Mouse (Mus musculus) G1E (cell line): Measurements from ENCODE around the gene Sulf2. TPM values are rescaled to one million over a fixed set of nuclear protein-coding genes. Genes with fewer than 3 reads are reported as not detected.

Experiments
- ATAC-seq: 2 replicates; pipeline ENCODE4 v1.8.0; 2016; ENCODE audit warnings: mild to moderate bottlenecking; ENCODE audit not compliant: insufficient number of reproducible peaks, poor library complexity, low FRiP score, severe bottlenecking; ENCODE audit errors: extremely low read depth
- DNase-seq: peaks from one replicate; pipeline ENCODE4 v3.0.0; 2012; ENCODE audit warnings: low spot score
- H3K27me3 ChIP-seq: 2 replicates; pipeline ENCODE4 v1.6.1; 2012; ENCODE audit warnings: mild to moderate bottlenecking, low read length, inconsistent platforms; ENCODE audit not compliant: insufficient read depth
- H3K36me3 ChIP-seq: replicated peaks from 2 replicates; pipeline ENCODE3; 2012; ENCODE audit warnings: mild to moderate bottlenecking, inconsistent platforms
- H3K4me1 ChIP-seq: 2 replicates; pipeline ENCODE4 v1.6.1; 2012; ENCODE audit warnings: low read depth, low read length, inconsistent platforms, mixed read lengths; ENCODE audit not compliant: insufficient read depth
- H3K4me3 ChIP-seq: 2 replicates; pipeline ENCODE4 v1.5.1; 2012; ENCODE audit warnings: low read depth, mild to moderate bottlenecking, inconsistent platforms, low read length, moderate library complexity, mixed read lengths
- H3K9me3 ChIP-seq: replicated peaks from 2 replicates; pipeline ENCODE4 v1.6.1; 2012; ENCODE audit warnings: inconsistent platforms
- CTCF ChIP-seq: IDR thresholded peaks from 2 replicates; pipeline ENCODE4 v1.5.1; 2012; ENCODE audit warnings: low read depth, low read length, inconsistent platforms, mixed read lengths
- GATA1 ChIP-seq: IDR thresholded peaks from 2 replicates; pipeline ENCODE4 v1.6.1; 2012; ENCODE audit warnings: borderline replicate concordance, low read length, inconsistent platforms, mixed read lengths
- GATA2 ChIP-seq: IDR thresholded peaks from 2 replicates; pipeline ENCODE4 v1.6.1; 2012; ENCODE audit warnings: low read depth, low read length, inconsistent platforms, borderline replicate concordance
- POLR2AphosphoS5 ChIP-seq: IDR thresholded peaks from 2 replicates; pipeline ENCODE4 v1.6.1; 2012; ENCODE audit warnings: low read depth, low read length, inconsistent platforms; ENCODE audit not compliant: insufficient replicate concordance
- TAL1 ChIP-seq: conservative IDR thresholded peaks from 2 replicates; pipeline ENCODE4 v1.6.1; 2012; ENCODE audit warnings: low read depth, low read length, inconsistent platforms, mixed read lengths
- polyA plus RNA-seq: library from polyadenylated mRNA; stranded (reverse); fragments of >175 nt; gene quantifications from 2 replicates; pipeline ENCODE4 v1.2.3, GENCODE M21; 2012
- total RNA-seq, 2 experiments: library from RNA; stranded (forward) in 1 of 2; stranded (reverse) in 1 of 2; fragments of 200-1000 nt in 1 of 2; fragments of >200 nt in 1 of 2; fragmentation: Nextera tagmentation in 1 of 2; gene quantifications; 2 replicates each; pipeline ENCODE4 v1.2.3; 2014 to 2017

The Sulf2 gene
- total and polyA plus RNA-seq, 3 experiments: 0.16 TPM; not detected in 2

DNA sequence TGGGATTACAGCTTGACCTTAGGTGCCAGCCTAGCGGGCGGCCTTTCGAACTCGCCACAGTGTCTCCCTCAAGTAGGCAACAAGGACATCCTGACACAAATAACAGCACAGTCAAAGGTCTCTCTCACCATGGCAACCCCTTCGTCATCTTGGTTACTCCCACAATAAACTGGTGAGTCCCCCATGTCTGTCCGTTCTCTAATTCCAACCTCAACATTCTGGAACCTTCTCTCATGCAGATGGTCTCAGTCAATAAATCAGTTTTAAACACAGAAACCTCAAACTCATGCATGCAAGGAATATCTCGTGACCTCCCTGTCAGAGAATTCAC lies 39.2 kb downstream of the Sulf2 start:
- no peak for ATAC-seq
- peaks cover 66% of the 10 kb centered on the region for H3K9me3 ChIP-seq

DNA sequence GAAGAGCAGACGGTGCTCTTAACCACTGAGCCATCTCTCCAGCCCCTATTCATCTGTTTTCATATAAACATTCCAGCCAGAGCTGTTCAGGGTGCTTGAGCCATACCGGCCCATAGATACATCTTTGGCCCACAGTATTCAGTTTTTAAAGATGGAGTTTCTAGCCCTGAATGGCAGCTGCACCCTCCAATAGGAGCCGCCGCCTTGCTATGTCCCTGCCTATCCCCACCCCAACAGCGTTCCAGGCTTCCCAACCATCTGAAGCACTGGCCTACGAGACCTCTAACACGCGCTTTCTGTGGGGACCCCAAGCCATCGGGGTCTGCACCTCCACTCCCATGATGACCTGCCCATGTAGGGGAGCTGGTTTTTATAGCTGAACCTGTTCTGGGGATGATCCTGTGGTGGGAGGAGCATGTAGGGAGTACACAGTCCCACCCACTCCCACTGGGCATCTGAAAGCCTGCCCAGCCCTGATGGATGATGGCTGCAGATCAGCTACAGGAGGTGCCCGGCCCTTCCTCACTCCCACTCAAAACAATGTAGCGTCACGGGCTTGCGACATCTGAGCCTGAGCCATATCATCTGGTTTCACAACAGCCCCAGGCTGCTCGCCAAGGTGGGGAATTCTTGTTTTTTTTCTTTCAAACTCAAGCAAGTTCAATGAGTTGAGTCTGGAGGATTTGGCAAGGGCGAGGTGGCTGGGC lies 39.7 kb downstream of the Sulf2 start:
- DNase-seq (no peak), ATAC-seq (no peak)
- no peaks in the 10 kb centered on the region for H3K36me3 ChIP-seq
- H3K9me3 ChIP-seq: peaks cover 67% of the 10 kb centered on the region
- H3K27me3 ChIP-seq: no peaks in the 10 kb centered on the region
- TF ChIP-seq TAL1 (no peak), GATA2 (no peak), GATA1 (no peak), POLR2AphosphoS5 (no peak), CTCF (no peak)
- H3K4me3 ChIP-seq: no peak overlapping the region
- no peaks in the 10 kb centered on the region for H3K4me1 ChIP-seq

More for the DNA sequence above, 39.2 kb downstream of the Sulf2 start:
- Histone ChIP-seq H3K4me3 (no peak overlapping the region), H3K27me3 (no peaks in the 10 kb centered on the region), H3K36me3 (no peaks in the 10 kb centered on the region), H3K4me1 (no peaks in the 10 kb centered on the region)
- DNase-seq: no peak
- TF ChIP-seq CTCF (no peak), GATA1 (no peak), TAL1 (no peak), POLR2AphosphoS5 (no peak), GATA2 (no peak)

DNA sequence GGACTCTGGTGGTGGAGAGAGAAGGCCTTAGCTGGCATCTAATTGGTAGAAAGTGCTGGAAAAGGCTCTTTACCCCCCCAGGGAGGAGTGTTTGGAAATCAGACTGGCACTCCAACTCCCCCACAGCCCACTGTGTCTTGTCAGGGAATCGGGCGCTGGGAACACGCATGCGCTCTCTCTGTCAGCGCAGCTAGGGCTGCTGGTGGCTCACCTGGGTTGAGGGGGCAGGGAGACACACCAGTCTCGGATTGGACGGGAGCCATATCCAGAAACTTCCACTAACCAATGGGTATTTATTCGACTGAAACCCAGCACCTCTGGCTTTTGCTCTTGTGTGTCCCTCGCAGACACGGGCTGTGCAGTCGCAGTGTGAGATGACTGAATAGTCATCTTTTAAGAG lies 42.5 kb downstream of the Sulf2 start:
- H3K36me3 ChIP-seq: no peaks in the 10 kb centered on the region
- no peaks in the 10 kb centered on the region for H3K27me3 ChIP-seq
- H3K9me3 ChIP-seq: peaks cover 56% of the 10 kb centered on the region
- DNase-seq (no peak), ATAC-seq (no peak)
- TF ChIP-seq GATA1 (no peak), GATA2 (no peak)
- H3K4me1 ChIP-seq: no peaks in the 10 kb centered on the region
- H3K4me3 ChIP-seq: no peak overlapping the region

DNA sequence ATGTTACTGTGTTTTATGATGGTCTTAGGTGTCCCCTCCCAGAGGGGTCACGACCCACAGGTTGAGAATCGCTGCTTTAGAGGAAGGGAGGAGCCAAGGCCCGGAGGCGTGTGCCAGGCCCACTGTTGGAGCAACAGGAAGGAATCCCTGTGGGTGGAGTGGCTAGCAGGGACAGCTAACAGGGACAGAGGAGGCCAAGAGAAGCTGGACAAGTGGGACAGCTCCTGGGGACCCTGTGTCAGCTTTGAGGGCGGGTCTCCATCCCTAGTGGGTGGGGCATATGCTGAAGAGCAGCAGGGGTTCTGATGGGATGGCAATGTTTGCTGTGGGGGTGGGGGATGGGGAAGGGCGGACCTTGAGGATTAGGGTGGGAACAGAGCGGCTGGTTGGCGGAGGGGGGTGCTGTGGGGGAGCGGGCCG lies 43.6 kb downstream of the Sulf2 start:
- H3K36me3 ChIP-seq: no peaks in the 10 kb centered on the region
- H3K27me3 ChIP-seq: no peaks in the 10 kb centered on the region
- DNase-seq (no peak), ATAC-seq (no peak)
- H3K4me3 ChIP-seq: no peak overlapping the region
- peaks cover 59% of the 10 kb centered on the region for H3K9me3 ChIP-seq
- H3K4me1 ChIP-seq: no peaks in the 10 kb centered on the region
- TF ChIP-seq GATA1: no peak
- TF ChIP-seq CTCF: no peak
- TF ChIP-seq POLR2AphosphoS5: no peak
- TF ChIP-seq TAL1: no peak
- TF ChIP-seq GATA2: no peak

DNA sequence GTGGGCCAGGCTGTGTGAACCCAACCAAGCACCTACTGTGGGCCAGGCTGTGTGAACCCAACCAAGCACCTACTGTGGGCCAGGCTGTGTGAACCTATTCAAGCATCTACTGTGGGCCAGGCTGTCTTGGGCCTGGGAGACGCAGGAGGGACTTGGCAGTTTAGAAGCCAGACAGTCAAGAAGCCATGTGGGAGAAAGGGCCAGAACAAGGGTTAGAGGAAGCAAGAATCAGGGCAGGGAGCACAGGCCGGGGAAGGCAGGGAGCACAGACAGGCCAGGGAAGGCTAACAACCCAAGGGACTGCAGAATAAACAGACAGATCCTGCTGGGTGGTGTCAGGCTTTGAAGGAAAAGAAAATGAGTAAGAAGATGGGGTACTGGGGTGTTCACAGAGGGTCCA lies 44.2 kb downstream of the Sulf2 start:
- ATAC-seq (no peak), DNase-seq (no peak)
- TF ChIP-seq CTCF (no peak), GATA1 (no peak), POLR2AphosphoS5 (no peak), TAL1 (no peak)
- Histone ChIP-seq H3K9me3 (peaks cover 61% of the 10 kb centered on the region), H3K36me3 (no peaks in the 10 kb centered on the region), H3K4me1 (no peaks in the 10 kb centered on the region), H3K4me3 (no peak overlapping the region), H3K27me3 (no peaks in the 10 kb centered on the region)

DNA sequence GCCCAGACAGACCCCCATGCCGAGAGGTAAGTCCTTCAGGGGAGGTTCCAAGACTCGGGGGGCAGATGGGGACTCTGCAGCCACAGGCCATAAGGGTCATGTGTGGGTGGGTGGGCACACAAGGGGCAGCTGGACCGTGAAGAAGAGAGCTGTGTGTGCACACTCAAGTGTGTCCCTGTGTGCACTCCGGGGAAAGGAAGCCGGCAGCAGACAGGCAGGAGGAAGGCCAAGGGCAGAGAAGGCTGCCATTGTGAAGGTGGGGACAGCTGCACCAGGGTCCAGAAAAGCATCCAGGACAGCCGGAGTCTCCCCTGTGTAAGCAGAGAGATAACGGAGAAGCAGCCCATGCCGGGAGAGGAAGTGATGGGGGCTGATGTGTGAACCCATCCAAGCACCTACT lies 44.7 kb downstream of the Sulf2 start:
- no peaks in the 10 kb centered on the region for H3K36me3 ChIP-seq
- no peaks in the 10 kb centered on the region for H3K27me3 ChIP-seq
- no peaks in the 10 kb centered on the region for H3K4me1 ChIP-seq
- H3K4me3 ChIP-seq: no peak overlapping the region
- ATAC-seq: no peak
- no peak for DNase-seq
- TF ChIP-seq GATA1 (no peak), CTCF (no peak), GATA2 (no peak), POLR2AphosphoS5 (no peak), TAL1 (no peak)
- peaks cover 61% of the 10 kb centered on the region for H3K9me3 ChIP-seq

DNA sequence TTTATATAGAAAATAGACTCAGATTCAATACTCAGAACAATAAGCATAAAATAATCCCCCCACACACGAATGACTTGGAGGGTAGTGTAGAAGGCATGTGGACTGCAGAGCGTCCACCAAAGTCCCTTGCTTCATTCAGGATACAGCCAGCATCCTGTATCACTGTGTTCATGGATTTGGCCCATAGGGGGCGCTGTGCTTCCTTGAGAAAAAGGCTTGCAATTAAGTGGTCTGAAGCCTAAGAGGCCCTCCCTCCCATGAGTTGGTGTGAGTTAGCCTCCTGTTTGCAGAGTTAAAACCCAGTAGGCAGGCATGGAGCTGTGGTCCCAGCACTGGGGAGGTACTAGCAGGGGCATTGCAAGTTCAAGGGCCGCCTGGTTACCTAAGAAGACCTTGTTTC lies 47.1 kb downstream of the Sulf2 start:
- Histone ChIP-seq H3K4me3 (no peak overlapping the region), H3K4me1 (no peaks in the 10 kb centered on the region), H3K27me3 (no peaks in the 10 kb centered on the region), H3K36me3 (no peaks in the 10 kb centered on the region), H3K9me3 (peaks cover 56% of the 10 kb centered on the region)
- TF ChIP-seq TAL1: no peak
- no peak for TF ChIP-seq GATA2
- no peak; the same call in 1 of the 2 replicates for TF ChIP-seq CTCF
- no peak for TF ChIP-seq POLR2AphosphoS5
- no peak for TF ChIP-seq GATA1
- ATAC-seq (no peak), DNase-seq (no peak)
